ENCODE assay signal across 9 mouse cellular contexts in genomic region chr8:125052026-125052425, GRCm38 (mm10). TPM values are rescaled to one million over a fixed set of nuclear protein-coding genes. Genes with fewer than 3 reads are reported as not detected.
A peak's percentile ranks its signal among the peaks of the same experiment; 100 is the strongest.
DNase-seq lines count a peak whose midpoint lies in the region; ATAC-seq and TF ChIP-seq lines count a peak whose summit lies in the region.
"Had no signal": no experiment of that assay in that cellular context is flagged by ENCODE, and none has a peak within 500 bp of the region (broad histone marks: within the 10 kb centered on the region; RNA-seq: fewer than 3 reads in every experiment).

No protein-coding gene starts in this region.

- intact Hi-C loops in heart, adult 2 months (cut with DNase I) = loop anchor here (1.0 kb wide), 1 partner anchor 819 kb away; no protein-coding TSS in a partner anchor
- intact Hi-C loops in heart, postnatal 25 days (cut with DNase I) = loop anchor here (2.0 kb wide), 1 partner anchor 819 kb away; no protein-coding TSS in a partner anchor
- intact Hi-C loops in gastrocnemius, postnatal 14 days (cut with DNase I; ENCODE audit: low total_unique reads) = no loop called here

- H3K36me3 ChIP-seq in heart, adult 2 months (ENCODE audit: control insufficient read depth, insufficient read depth, low read length) = no peaks in the 10 kb centered on the region
- H3K36me3 ChIP-seq: limb, embryonic 13.5 days had no signal

- DNase-seq in heart, adult 2 months = peak; percentile 66 to 82
- DNase-seq in heart, postnatal 25 days (ENCODE audit: low spot score) = no peak
- peak; percentile 86 for DNase-seq in ES-CJ7 (ENCODE audit: low read depth, low spot score)
- peak; percentile 42 for DNase-seq in cerebellum, adult 11-12 months
- peak; percentile 80 for DNase-seq in gastrocnemius, postnatal 14 days
- peak; percentile 56 to 58 for DNase-seq in layer of hippocampus, postnatal 36 days
- peak; percentile 90 for DNase-seq in testis, postnatal 10 days (ENCODE audit: low spot score)

- TF ChIP-seq EP300 in heart, adult 2 months (IDR thresholded peaks at IDR 0.05; ENCODE audit: insufficient read depth, low read depth, low read length) = 0 out of 2 replicates have a peak, but pooled peaks have one; percentile 60

- H3K79me2 ChIP-seq in heart, adult 2 months (replicated peaks; ENCODE audit: control insufficient read depth, insufficient read depth, low read length) = no peaks in the 10 kb centered on the region

- TF ChIP-seq POLR2A in heart, adult 2 months (IDR thresholded peaks at IDR 0.05; ENCODE audit: insufficient read depth, low read depth, low read length) = no peak

- no peak overlapping the region for H3K27ac ChIP-seq in heart, adult 2 months
- H3K27ac ChIP-seq: limb, embryonic 13.5 days had no signal

- peak; percentile 85 for TF ChIP-seq CTCF in heart, adult 2 months (IDR thresholded peaks at IDR 0.05)

- peak; percentile 59 for ATAC-seq in monocyte, adult 5-6 weeks (replicated peaks; ENCODE audit: insufficient number of reproducible peaks, low FRiP score, low TSS enrichment, poor library complexity, severe bottlenecking)

- no peak overlapping the region for H3K4me3 ChIP-seq in heart, adult 2 months
- H3K4me3 ChIP-seq: limb, embryonic 13.5 days had no signal

- H3K27me3 ChIP-seq in heart, adult 2 months (ENCODE audit: control insufficient read depth, insufficient read depth, low read length) = no peaks in the 10 kb centered on the region

- no peak overlapping the region for H3K9ac ChIP-seq in heart, adult 2 months (ENCODE audit: low read depth, low read length)
- H3K9ac ChIP-seq: limb, embryonic 13.5 days had no signal

- WGBS in heart, adult 2 months = 44% methylated on average over 2 of the region's 2 CpGs

- peaks cover 4% of the 10 kb centered on the region for H3K4me1 ChIP-seq in heart, adult 2 months (ENCODE audit: control insufficient read depth, insufficient read depth, low read length)

RNA-seq across cellular contexts. Expression of gene Disc1, which starts 2.0 kb away (rescaled TPM):
- total RNA-seq in heart, adult 2 months (2021) = 1 to 10 TPM; 2.2 to 2.3 TPM
- 1.1 and 1.3 TPM in 2 replicates for polyA plus RNA-seq in heart, adult 2 months (2012; rRNA removed)
- total RNA-seq in heart, postnatal 25 days (2021) = 1 to 10 TPM; 1.7 to 3.0 TPM
- total RNA-seq in gastrocnemius, postnatal 14 days (2021) = 1 to 10 TPM; 1.8 to 2.1 TPM
- 1 to 10 TPM; 4.4 to 6.4 TPM for total RNA-seq in layer of hippocampus, postnatal 36 days (2021)
- 3.9 to 11.4 TPM (median 7.1 TPM) in 3 replicates for total RNA-seq in monocyte, adult 5-6 weeks (2017)

RNA-seq across cellular contexts. Expression of gene Tsnax, which starts 39.2 kb away (rescaled TPM):
- total RNA-seq in heart, adult 2 months (2021) = 10 to 100 TPM; 66.3 to 73.1 TPM
- 43.2 and 78.8 TPM in 2 replicates for polyA plus RNA-seq in heart, adult 2 months (2012; rRNA removed)
- 10 to 100 TPM; 71.0 to 71.6 TPM for total RNA-seq in heart, postnatal 25 days (2021)
- total RNA-seq in gastrocnemius, postnatal 14 days (2021) = 10 to 100 TPM; 64.3 to 67.1 TPM
- 100 to 1,000 TPM; 135 to 151 TPM for total RNA-seq in layer of hippocampus, postnatal 36 days (2021)
- total RNA-seq in monocyte, adult 5-6 weeks (2017) = 61.3 to 84.4 TPM (median 71.8 TPM) in 3 replicates
